Comparison of ENCODE assay signal across 9 mouse cellular contexts in genomic region chr10:12724247-12725001, GRCm38 (mm10).
DNase-seq lines count a peak whose midpoint lies in the region; ATAC-seq and TF ChIP-seq lines count a peak whose summit lies in the region.
"Had no signal": no experiment of that assay in that cellular context is flagged by ENCODE, and none has a peak within 500 bp of the region (broad histone marks: within the 10 kb centered on the region; RNA-seq: fewer than 3 reads in every experiment).

No protein-coding gene starts in this region.

- WGBS in kidney, postnatal 0 days = 50% methylated on average over 14 of the region's 14 CpGs
- 82% methylated on average over 14 of the region's 14 CpGs for WGBS in hindbrain, embryonic 10.5 days
- 62% methylated on average over 14 of the region's 14 CpGs for WGBS in midbrain, postnatal 0 days
- 97% methylated on average over 14 of the region's 14 CpGs for WGBS in thymus, adult 2 months

- H3K9ac ChIP-seq in kidney, postnatal 0 days (ENCODE audit: low read depth, low read length) = no peak overlapping the region
- no peak overlapping the region for H3K9ac ChIP-seq in midbrain, postnatal 0 days (replicated peaks; ENCODE audit: low read length, poor library complexity, severe bottlenecking)
- H3K9ac ChIP-seq: liver, embryonic 13.5 days had no signal

- DNase-seq in adrenal gland, adult (ENCODE audit: inconsistent age in 2 of 2, low spot score in 1 of 2) = peak; percentile 37 to 74
- no peak for DNase-seq in adrenal gland, adult 8-10 months
- DNase-seq in kidney, postnatal 0 days (ENCODE audit: low spot score) = peak; percentile 53
- DNase-seq in kidney, adult 11 months = no peak
- no peak for DNase-seq in hindbrain, embryonic 10.5 days (ENCODE audit: low spot score)
- DNase-seq in midbrain, postnatal 0 days (ENCODE audit: low spot score) = peak; percentile 27
- DNase-seq in thymus, adult 2 months = no peak
- DNase-seq in spleen, adult 18-20 months = no peak
- DNase-seq: liver, embryonic 13.5 days had no signal

- no peak for TF ChIP-seq CTCF in kidney, postnatal 0 days (IDR thresholded peaks at IDR 0.05; ENCODE audit: low read depth)
- no peak for TF ChIP-seq CTCF in midbrain, postnatal 0 days (IDR thresholded peaks at IDR 0.05)
- TF ChIP-seq CTCF in thymus, adult 2 months (IDR thresholded peaks at IDR 0.05; ENCODE audit: borderline replicate concordance, control insufficient read depth, extremely low read depth, insufficient read depth, low read length, poor library complexity) = no peak

- no peak for TF ChIP-seq POLR2A in thymus, adult 2 months (IDR thresholded peaks at IDR 0.05; ENCODE audit: control insufficient read depth, extremely low read depth, insufficient read depth, low read length, poor library complexity)

- no peaks in the 10 kb centered on the region for H3K9me3 ChIP-seq in kidney, postnatal 0 days (replicated peaks; ENCODE audit: low read length)
- no peaks in the 10 kb centered on the region for H3K9me3 ChIP-seq in hindbrain, embryonic 10.5 days
- H3K9me3 ChIP-seq in midbrain, postnatal 0 days (ENCODE audit: low read length) = no peaks in the 10 kb centered on the region
- H3K9me3 ChIP-seq: liver, embryonic 13.5 days had no signal

- 0 out of 2 replicates have a peak, but pooled peaks cover 7% of the 10 kb centered on the region for H3K4me1 ChIP-seq in kidney, postnatal 0 days (replicated peaks; ENCODE audit: insufficient read depth, low read length)
- peaks cover 23% of the 10 kb centered on the region for H3K4me1 ChIP-seq in hindbrain, embryonic 10.5 days (replicated peaks)
- 0 out of 2 replicates have a peak, but pooled peaks cover 7% of the 10 kb centered on the region for H3K4me1 ChIP-seq in midbrain, postnatal 0 days (ENCODE audit: insufficient read depth, low read length)
- H3K4me1 ChIP-seq in thymus, adult 2 months (replicated peaks; ENCODE audit: control insufficient read depth, insufficient read depth, low read length) = no peaks in the 10 kb centered on the region

- peaks cover 18% of the 10 kb centered on the region for H3K36me3 ChIP-seq in kidney, postnatal 0 days (ENCODE audit: insufficient read depth, low read length)
- H3K36me3 ChIP-seq in hindbrain, embryonic 10.5 days = peaks cover 28% of the 10 kb centered on the region
- H3K36me3 ChIP-seq in midbrain, postnatal 0 days (ENCODE audit: insufficient read depth, low read length) = no peaks in the 10 kb centered on the region
- peaks cover 54% of the 10 kb centered on the region for H3K36me3 ChIP-seq in thymus, adult 2 months (ENCODE audit: control insufficient read depth, insufficient read depth, low read length)

- ATAC-seq in kidney, postnatal 0 days (replicated peaks; ENCODE audit: low FRiP score, low read depth) = no peak
- ATAC-seq in midbrain, postnatal 0 days (ENCODE audit: low FRiP score) = peak; percentile 38; the same call in 1 of the 2 replicates

- H3K27me3 ChIP-seq in kidney, postnatal 0 days (ENCODE audit: insufficient read depth, low read length) = no peaks in the 10 kb centered on the region
- H3K27me3 ChIP-seq in hindbrain, embryonic 10.5 days (ENCODE audit: insufficient read depth, poor library complexity, severe bottlenecking) = no peaks in the 10 kb centered on the region
- H3K27me3 ChIP-seq in midbrain, postnatal 0 days (ENCODE audit: insufficient read depth, low read length) = no peaks in the 10 kb centered on the region
- H3K27me3 ChIP-seq in thymus, adult 2 months (ENCODE audit: control insufficient read depth, insufficient read depth, low read length) = no peaks in the 10 kb centered on the region
- H3K27me3 ChIP-seq: liver, embryonic 13.5 days had no signal

- H3K4me2 ChIP-seq in kidney, postnatal 0 days (ENCODE audit: low read length) = no peak overlapping the region
- no peak overlapping the region for H3K4me2 ChIP-seq in midbrain, postnatal 0 days (ENCODE audit: low read depth, low read length, poor library complexity, severe bottlenecking)
- H3K4me2 ChIP-seq: liver, embryonic 13.5 days had no signal

- H3K27ac ChIP-seq in kidney, postnatal 0 days = no peak overlapping the region
- peak overlapping the region; percentile 65 for H3K27ac ChIP-seq in hindbrain, embryonic 10.5 days
- 0 out of 2 replicates have a peak overlapping the region, but pooled peaks have one; percentile 26 for H3K27ac ChIP-seq in midbrain, postnatal 0 days (ENCODE audit: low read depth, low read length)
- no peak overlapping the region for H3K27ac ChIP-seq in thymus, adult 2 months (ENCODE audit: control insufficient read depth, insufficient read depth, low read length)
- H3K27ac ChIP-seq: liver, embryonic 13.5 days had no signal

- H3K4me3 ChIP-seq in kidney, postnatal 0 days (replicated peaks; ENCODE audit: low read depth, low read length) = no peak overlapping the region
- no peak overlapping the region for H3K4me3 ChIP-seq in hindbrain, embryonic 10.5 days
- no peak overlapping the region for H3K4me3 ChIP-seq in midbrain, postnatal 0 days (ENCODE audit: low read depth, low read length)
- no peak overlapping the region for H3K4me3 ChIP-seq in thymus, adult 2 months (ENCODE audit: control insufficient read depth, insufficient read depth, low read length)
- H3K4me3 ChIP-seq: liver, embryonic 13.5 days had no signal

Comparison
In these comparisons a context has a peak if more than half of its experiments do, and no peak if none do; other contexts are left out.
1. DNase-seq: peak in adrenal gland, adult (2 of 2), kidney, postnatal 0 days (single experiment) and midbrain, postnatal 0 days (single experiment); none in adrenal gland, adult 8-10 months (single experiment), kidney, adult 11 months (single experiment), hindbrain, embryonic 10.5 days (single experiment), thymus, adult 2 months (single experiment) and spleen, adult 18-20 months (0 of 2).
2. H3K27ac ChIP-seq: peak in hindbrain, embryonic 10.5 days (single experiment) and midbrain, postnatal 0 days (single experiment); none in kidney, postnatal 0 days (single experiment) and thymus, adult 2 months (single experiment).